9 mouse cellular contexts compared by ENCODE assay signal in the genomic region with DNA sequence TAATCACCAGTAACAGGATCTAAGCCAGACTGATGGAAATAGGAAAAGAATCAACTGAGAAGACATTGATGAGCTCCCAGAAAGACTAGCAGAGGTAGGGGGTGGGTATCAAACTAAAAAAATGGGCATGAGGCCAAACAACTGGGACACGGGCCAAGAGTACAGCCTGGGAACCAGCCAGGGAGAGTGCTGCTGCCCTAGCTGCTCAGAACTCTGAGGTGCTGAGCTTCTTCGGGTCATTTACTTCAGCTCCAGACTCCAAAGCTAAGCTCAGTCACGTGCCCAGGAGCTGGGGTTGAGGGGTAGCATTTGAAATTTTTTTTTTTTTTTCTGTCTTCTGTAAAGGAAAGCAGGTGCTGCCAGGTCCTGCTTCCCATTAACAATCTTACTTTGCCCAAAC. TPM values are rescaled to one million over a fixed set of nuclear protein-coding genes. Genes with fewer than 3 reads are reported as not detected.
A peak's percentile ranks its signal among the peaks of the same experiment; 100 is the strongest.
DNase-seq lines count a peak whose midpoint lies in the region; ATAC-seq lines count a peak whose summit lies in the region.
"Had no signal": no experiment of that assay in that cellular context is flagged by ENCODE, and none has a peak within 500 bp of the region (broad histone marks: within the 10 kb centered on the region; RNA-seq: fewer than 3 reads in every experiment).

No protein-coding gene starts in this region.

- H3K4me3 ChIP-seq in kidney, embryonic 14.5 days (ENCODE audit: low read length): no peak overlapping the region
- H3K4me3 ChIP-seq: neural tube, embryonic 13.5 days had no signal

- no peak overlapping the region for H3K9ac ChIP-seq in kidney, embryonic 14.5 days (ENCODE audit: low read depth, low read length)
- H3K9ac ChIP-seq: neural tube, embryonic 13.5 days had no signal

- H3K4me1 ChIP-seq in kidney, embryonic 14.5 days (ENCODE audit: control insufficient read depth, insufficient read depth, low read length): no peaks in the 10 kb centered on the region
- H3K4me1 ChIP-seq: neural tube, embryonic 13.5 days had no signal

- WGBS in kidney, embryonic 14.5 days: 53% methylated on average over 3 of the region's 3 CpGs

- no peak overlapping the region for H3K4me2 ChIP-seq in kidney, embryonic 14.5 days (replicated peaks; ENCODE audit: low read depth, low read length)
- H3K4me2 ChIP-seq: neural tube, embryonic 13.5 days had no signal

- no peaks in the 10 kb centered on the region for H3K27me3 ChIP-seq in kidney, embryonic 14.5 days (ENCODE audit: control insufficient read depth, insufficient read depth, low read length)
- H3K27me3 ChIP-seq: neural tube, embryonic 13.5 days had no signal

- no peak overlapping the region; the same call in 1 of the 2 replicates for H3K27ac ChIP-seq in kidney, embryonic 14.5 days (ENCODE audit: low read depth, low read length)
- H3K27ac ChIP-seq: neural tube, embryonic 13.5 days had no signal

- DNase-seq in kidney, adult 11 months: peak; percentile 90
- peak; percentile 73 for DNase-seq in MN1 (ENCODE audit: low spot score)
- DNase-seq in adrenal gland, postnatal 14 days: peak; percentile 66
- peak; percentile 8 for DNase-seq in layer of hippocampus, adult 9-11 months
- DNase-seq in thymus, adult 18-20 months: no peak

- ATAC-seq in kidney, embryonic 14.5 days (ENCODE audit: low FRiP score, low TSS enrichment): no peak
- ATAC-seq in erythroid progenitor cell, adult 5-6 weeks (replicated peaks; ENCODE audit: low FRiP score, poor library complexity, severe bottlenecking): no peak
- no peak for ATAC-seq in activated CD4-positive, CD25-positive, alpha-beta regulatory T cell, adult 4 months

- no peaks in the 10 kb centered on the region for H3K36me3 ChIP-seq in kidney, embryonic 14.5 days (ENCODE audit: control insufficient read depth, insufficient read depth, low read length)
- H3K36me3 ChIP-seq: neural tube, embryonic 13.5 days had no signal

- H3K9me3 ChIP-seq in kidney, embryonic 14.5 days (ENCODE audit: control insufficient read depth, low read length): peaks cover 19% of the 10 kb centered on the region

RNA-seq across cellular contexts. Expression of gene Gigyf2, which starts 10.1 kb away (rescaled TPM):
- polyA plus RNA-seq in kidney, embryonic 14.5 days (2014; fragmentation: Nextera tagmentation; extraction: Ambion mirVana): 53.2 and 61.3 TPM in 2 replicates
- 81.4 and 83.4 TPM in 2 replicates for total RNA-seq in adrenal gland, postnatal 14 days (2021)
- total RNA-seq in erythroid progenitor cell, adult 5-6 weeks (2015; ENCODE audit: low replicate concordance): 84.0 and 90.5 TPM in 2 replicates
- 159 and 162 TPM in 2 replicates for total RNA-seq in erythroid progenitor cell, adult 5-6 weeks (2017; ENCODE audit: low replicate concordance)
- polyA plus RNA-seq in activated CD4-positive, CD25-positive, alpha-beta regulatory T cell, adult 4 months (2017; shearing (Covaris generic)): 10 to 100 TPM; 49.9 to 58.1 TPM

RNA-seq across cellular contexts. Expression of gene Efhd1, which starts 52.5 kb away (rescaled TPM):
- 2.6 and 3.6 TPM in 2 replicates for polyA plus RNA-seq in kidney, embryonic 14.5 days (2014; fragmentation: Nextera tagmentation; extraction: Ambion mirVana)
- total RNA-seq in adrenal gland, postnatal 14 days (2021): 245 and 250 TPM in 2 replicates
- total RNA-seq in erythroid progenitor cell, adult 5-6 weeks (2015; ENCODE audit: low replicate concordance): not detected in 2 replicates
- total RNA-seq in erythroid progenitor cell, adult 5-6 weeks (2017; ENCODE audit: low replicate concordance): 1.8 TPM in 1 of 2 replicates, not detected in the other
- not detected for polyA plus RNA-seq in activated CD4-positive, CD25-positive, alpha-beta regulatory T cell, adult 4 months (2017; shearing (Covaris generic))

Comparison
In these comparisons a context has a peak if more than half of its experiments do, and no peak if none do; other contexts are left out.
1. DNase-seq: peak in kidney, adult 11 months (single experiment), MN1 (single experiment), adrenal gland, postnatal 14 days (single experiment) and layer of hippocampus, adult 9-11 months (single experiment); none in thymus, adult 18-20 months (0 of 2).
2. RNA of gene Efhd1, which starts 52.5 kb away (total RNA-seq): 245 to 250 TPM in adrenal gland, postnatal 14 days; 1.8 TPM in erythroid progenitor cell, adult 5-6 weeks; every median in the first group is over 10 times any median in the second.